Mouse (Mus musculus): ENCODE measurements around the gene Zcchc10. TPM values are rescaled to one million over a fixed set of nuclear protein-coding genes. Genes with fewer than 3 reads are reported as not detected.
A peak's percentile ranks its signal among the peaks of the same experiment; 100 is the strongest.
"Not testable (repeated sequence)": the region's sequence is repeated elsewhere in the genome, so short reads cannot be mapped to it uniquely, and the experiment has no call there.

The Zcchc10 gene
- total RNA-seq, 2 experiments from 2014 or later = 8.4 to 10.3 TPM

GRCm38 (mm10) chr11:53314770-53315173 is 9.7 kb upstream of the Zcchc10 start:
- DNase-seq = no peak
- intact Hi-C loops (cut with DNase I) = no loop called here

GRCm38 (mm10) chr11:53316996-53317395 is 7.5 kb upstream of the Zcchc10 start:
- intact Hi-C loops (cut with DNase I) = no loop called here

GRCm38 (mm10) chr11:53318041-53318440 is 6.4 kb upstream of the Zcchc10 start:
- no peak for DNase-seq
- intact Hi-C loops (cut with DNase I) = no loop called here

More at GRCm38 (mm10) chr11:53316996-53317395, 7.5 kb upstream of the Zcchc10 start:
- DNase-seq = no peak

GRCm38 (mm10) chr11:53318568-53318967 is 5.9 kb upstream of the Zcchc10 start:
- intact Hi-C loops (cut with DNase I); DNase-seq: not testable (repeated sequence)

GRCm38 (mm10) chr11:53319867-53320266 is 4.6 kb upstream of the Zcchc10 start:
- intact Hi-C loops (cut with DNase I); DNase-seq: not testable (repeated sequence)

- DNase-seq = no peak
- intact Hi-C loops (cut with DNase I) = no loop called here
These were observed 5.8 kb downstream of the Zcchc10 start for GRCm38 (mm10) chr11:53330325-53330724.

- no peak for DNase-seq
- intact Hi-C loops (cut with DNase I) = no loop called here
These were observed 6.6 kb downstream of the Zcchc10 start for GRCm38 (mm10) chr11:53331121-53331520.

GRCm38 (mm10) chr11:53332076-53332680 is 7.7 kb downstream of the Zcchc10 start:
- intact Hi-C loops (cut with DNase I) = no loop called here
- DNase-seq = no peak

GRCm38 (mm10) chr11:53335505-53336181 is 11.2 kb downstream of the Zcchc10 start:
- DNase-seq = no peak
- intact Hi-C loops (cut with DNase I) = no loop called here

- no peak for DNase-seq
- intact Hi-C loops (cut with DNase I) = no loop called here
These were observed 11.7 kb downstream of the Zcchc10 start for GRCm38 (mm10) chr11:53336182-53336571.

GRCm38 (mm10) chr11:53336924-53337323 is 12.4 kb downstream of the Zcchc10 start:
- DNase-seq = no peak
- intact Hi-C loops (cut with DNase I) = no loop called here

GRCm38 (mm10) chr11:53337684-53338083 is 13.2 kb downstream of the Zcchc10 start:
- DNase-seq = no peak
- intact Hi-C loops (cut with DNase I) = no loop called here

GRCm38 (mm10) chr11:53341019-53341418 is 16.5 kb downstream of the Zcchc10 start:
- intact Hi-C loops (cut with DNase I); DNase-seq: not testable (repeated sequence)

- intact Hi-C loops (cut with DNase I) = no loop called here
- DNase-seq = no peak
These were observed 18.2 kb downstream of the Zcchc10 start for GRCm38 (mm10) chr11:53342711-53343110.

GRCm38 (mm10) chr11:53345328-53345727 is 20.8 kb downstream of the Zcchc10 start:
- no peak for DNase-seq
- intact Hi-C loops (cut with DNase I) = no loop called here

GRCm38 (mm10) chr11:53345738-53346137 is 21.3 kb downstream of the Zcchc10 start:
- no peak for DNase-seq
- intact Hi-C loops (cut with DNase I) = no loop called here

- intact Hi-C loops (cut with DNase I) = no loop called here
- peak; percentile 90 for DNase-seq
These were observed 26.1 kb downstream of the Zcchc10 start, which contains the start of gene Aff4 for GRCm38 (mm10) chr11:53350291-53351223. Aff4 (plus strand) TSS chr11:53350833.

GRCm38 (mm10) chr11:53351224-53351942 is 26.9 kb downstream of the Zcchc10 start:
- DNase-seq = peak; percentile 63
- intact Hi-C loops (cut with DNase I) = no loop called here

GRCm38 (mm10) chr11:53351943-53352590 is 27.6 kb downstream of the Zcchc10 start:
- no peak for DNase-seq

More at GRCm38 (mm10) chr11:53351943-53352590, 27.6 kb downstream of the Zcchc10 start:
- intact Hi-C loops (cut with DNase I) = no loop called here
